Mouse (Mus musculus): Measurements from ENCODE around the gene Alad. TPM values are rescaled to one million over a fixed set of nuclear protein-coding genes. Genes with fewer than 3 reads are reported as not detected.

Gene Alad
- polyA plus RNA-seq, 1 experiment from 2014 or later = 68.6 TPM

- H3K27ac ChIP-seq (replicated peaks) = no peak within 1 kb of the TSS
- no peaks in the 10 kb centered on the region for H3K9me3 ChIP-seq
- H3K27me3 ChIP-seq (replicated peaks) = 0 out of 2 replicates have a peak, but pooled peaks cover 1% of the 10 kb centered on the region
- 1% methylated on average over 30 of the region's 30 CpGs for WGBS
- H3K36me3 ChIP-seq = no peaks in the 10 kb centered on the region
- peak within 1 kb of the TSS; percentile 70 for H3K4me3 ChIP-seq
- H3K9ac ChIP-seq = peak within 1 kb of the TSS; percentile 79
- H3K4me2 ChIP-seq = peak within 1 kb of the TSS; percentile 74
- peak; percentile 61; the same call in 1 of the 2 replicates for ATAC-seq (ENCODE audit: extremely low read depth, insufficient number of reproducible peaks, low FRiP score, low TSS enrichment)
- H3K4me1 ChIP-seq = peaks cover 3% of the 10 kb centered on the region; the same call in 1 of the 2 replicates
These were observed 49.1 kb downstream of the Alad start, which contains the start of gene Wdr31 for GRCm38 (mm10) chr4:62470598-62471051. Gene Wdr31 (minus strand): TSS chr4:62470896.

- H3K36me3 ChIP-seq = no peaks in the 10 kb centered on the region
- no peak overlapping the region for H3K4me3 ChIP-seq
- peaks cover 3% of the 10 kb centered on the region; the same call in 1 of the 2 replicates for H3K4me1 ChIP-seq
- 80% methylated on average over 1 of the region's 1 CpGs for WGBS
- H3K27me3 ChIP-seq (replicated peaks) = no peaks in the 10 kb centered on the region
- no peak for ATAC-seq (ENCODE audit: extremely low read depth, insufficient number of reproducible peaks, low FRiP score, low TSS enrichment)
- H3K27ac ChIP-seq (replicated peaks) = no peak overlapping the region
- H3K9ac ChIP-seq = no peak overlapping the region
- H3K4me2 ChIP-seq = no peak overlapping the region
- H3K9me3 ChIP-seq = no peaks in the 10 kb centered on the region
These were observed 51.6 kb downstream of the Alad start for GRCm38 (mm10) chr4:62468158-62468557.

- no peak for ATAC-seq (ENCODE audit: extremely low read depth, insufficient number of reproducible peaks, low FRiP score, low TSS enrichment)
- Histone ChIP-seq H3K4me2 (no peak overlapping the region), H3K27me3 (replicated peaks) (no peaks in the 10 kb centered on the region), H3K27ac (replicated peaks) (no peak overlapping the region), H3K4me3 (no peak overlapping the region), H3K9me3 (no peaks in the 10 kb centered on the region), H3K4me1 (0 out of 2 replicates have a peak, but pooled peaks cover under 1% of the 10 kb centered on the region), H3K9ac (no peak overlapping the region), H3K36me3 (no peaks in the 10 kb centered on the region)
- WGBS = 73% methylated on average over 2 of the region's 2 CpGs
These were observed 56.6 kb downstream of the Alad start for GRCm38 (mm10) chr4:62463124-62463523.

GRCm38 (mm10) chr4:62460348-62460747 is 59.4 kb downstream of the Alad start:
- no peaks in the 10 kb centered on the region for H3K27me3 ChIP-seq (replicated peaks)
- ATAC-seq (ENCODE audit: extremely low read depth, insufficient number of reproducible peaks, low FRiP score, low TSS enrichment) = no peak
- H3K4me1 ChIP-seq = 0 out of 2 replicates have a peak, but pooled peaks cover 6% of the 10 kb centered on the region
- no peaks in the 10 kb centered on the region for H3K9me3 ChIP-seq
- H3K36me3 ChIP-seq = no peaks in the 10 kb centered on the region
- no peak overlapping the region for H3K4me3 ChIP-seq
- no peak overlapping the region for H3K9ac ChIP-seq
- H3K4me2 ChIP-seq = no peak overlapping the region
- H3K27ac ChIP-seq (replicated peaks) = no peak overlapping the region
- WGBS = 83% methylated on average over 8 of the region's 8 CpGs

Other genes starting within 250 kb of the Alad start
- gene Fkbp15, start 159.4 kb downstream of the Alad start, polyA plus RNA-seq (2015; fragmentation: Nextera tagmentation; extraction: Ambion mirVana) = 16.7 and 17.8 TPM in 2 replicates
- 41.2 and 42.4 TPM in 2 replicates for gene Slc31a1, start 159.2 kb downstream of the Alad start, polyA plus RNA-seq (2015; fragmentation: Nextera tagmentation; extraction: Ambion mirVana)
- gene Cdc26, start 111.3 kb downstream of the Alad start, polyA plus RNA-seq (2015; fragmentation: Nextera tagmentation; extraction: Ambion mirVana) = 82.1 and 85.2 TPM in 2 replicates
- gene Prpf4, start 111.1 kb downstream of the Alad start, polyA plus RNA-seq (2015; fragmentation: Nextera tagmentation; extraction: Ambion mirVana) = 11.6 and 13.8 TPM in 2 replicates
- not detected in 2 replicates for gene Rnf183, start 84.7 kb downstream of the Alad start, polyA plus RNA-seq (2015; fragmentation: Nextera tagmentation; extraction: Ambion mirVana)
- 3.3 and 3.6 TPM in 2 replicates for gene Wdr31, start 49.0 kb downstream of the Alad start, polyA plus RNA-seq (2015; fragmentation: Nextera tagmentation; extraction: Ambion mirVana)
- gene Bspry, start 39.9 kb downstream of the Alad start, polyA plus RNA-seq (2015; fragmentation: Nextera tagmentation; extraction: Ambion mirVana) = 0.99 and 1.1 TPM in 2 replicates
- gene Hdhd3, start 16.5 kb downstream of the Alad start, polyA plus RNA-seq (2015; fragmentation: Nextera tagmentation; extraction: Ambion mirVana) = 7.7 and 9.9 TPM in 2 replicates
- 54.6 and 54.8 TPM in 2 replicates for gene Pole3, start 5.2 kb upstream of the Alad start, polyA plus RNA-seq (2015; fragmentation: Nextera tagmentation; extraction: Ambion mirVana)
- 0.16 and 0.76 TPM in 2 replicates for gene 4933430I17Rik, start 5.5 kb upstream of the Alad start, polyA plus RNA-seq (2015; fragmentation: Nextera tagmentation; extraction: Ambion mirVana)
- 62.2 and 64.8 TPM in 2 replicates for gene Rgs3, start 39.9 kb upstream of the Alad start, polyA plus RNA-seq (2015; fragmentation: Nextera tagmentation; extraction: Ambion mirVana)

All from heart, embryonic 13.5 days (tissue).